Mouse (Mus musculus): ENCODE measurements at regions not wholly inside any gene's neighbourhood (a gene's known extent, or its start where the extent isn't known, plus 50 kb on each side); places are given as distances from the start of the nearest gene placed in this dataset.

- no peak for DNase-seq
Observed at GRCm38 (mm10) chr1:105206216-105206615, 150.3 kb downstream of the Rnf152 start.

GRCm38 (mm10) chr1:105199305-105199704 is 157.2 kb downstream of the Rnf152 start:
- peak; percentile 85 for DNase-seq

GRCm38 (mm10) chr1:105191126-105191525 is 165.4 kb downstream of the Rnf152 start:
- DNase-seq = no peak

- DNase-seq = peak; percentile 21
Observed at GRCm38 (mm10) chr1:105188920-105189266, 167.6 kb downstream of the Rnf152 start.

- peak; percentile 57 for DNase-seq
Observed at GRCm38 (mm10) chr1:105188210-105188919, 168.1 kb downstream of the Rnf152 start.

GRCm38 (mm10) chr1:105184470-105184869 is 172.0 kb downstream of the Rnf152 start:
- DNase-seq = no peak

GRCm38 (mm10) chr1:105179371-105179823 is 177.1 kb downstream of the Rnf152 start:
- peak; percentile 57 for DNase-seq

- DNase-seq = no peak
Observed at GRCm38 (mm10) chr1:105178773-105179172, 177.7 kb downstream of the Rnf152 start.

- DNase-seq = no peak
Observed at GRCm38 (mm10) chr1:105177938-105178337, 178.6 kb downstream of the Rnf152 start.

- DNase-seq = no peak
Observed at GRCm38 (mm10) chr1:105177015-105177762, 179.3 kb downstream of the Rnf152 start.

GRCm38 (mm10) chr1:105170979-105171378 is 185.5 kb downstream of the Rnf152 start:
- no peak for DNase-seq

- peak; percentile 28 for DNase-seq
Observed at GRCm38 (mm10) chr1:105170114-105170506, 186.4 kb downstream of the Rnf152 start.

- DNase-seq = no peak
Observed at GRCm38 (mm10) chr1:105169455-105170113, 186.9 kb downstream of the Rnf152 start.

- no peak for DNase-seq
Observed at GRCm38 (mm10) chr1:105168808-105169207, 187.7 kb downstream of the Rnf152 start.

- DNase-seq = no peak
Observed at GRCm38 (mm10) chr1:105157459-105158124, 198.9 kb downstream of the Rnf152 start.

GRCm38 (mm10) chr1:105152175-105152828 is 204.2 kb downstream of the Rnf152 start:
- DNase-seq = no peak

GRCm38 (mm10) chr1:105151466-105151846 is 205.1 kb downstream of the Rnf152 start:
- DNase-seq = no peak

- no peak for DNase-seq
Observed at GRCm38 (mm10) chr1:105150624-105151465, 205.7 kb downstream of the Rnf152 start.

- no peak for DNase-seq
Observed at GRCm38 (mm10) chr1:105148792-105149191, 207.7 kb downstream of the Rnf152 start.

- DNase-seq = no peak
Observed at GRCm38 (mm10) chr1:105148048-105148447, 208.5 kb downstream of the Rnf152 start.

GRCm38 (mm10) chr1:105123936-105124335 is 232.6 kb downstream of the Rnf152 start:
- no peak for DNase-seq

GRCm38 (mm10) chr1:105117888-105118287 is 238.6 kb downstream of the Rnf152 start:
- DNase-seq = no peak

Measured in lung, postnatal 36 days (tissue).